Mouse (Mus musculus) ES-Bruce4 (cell line): ENCODE results near the gene Fgf18. TPM values are rescaled to one million over a fixed set of nuclear protein-coding genes. Genes with fewer than 3 reads are reported as not detected.

ENCODE experiments used
- H3K27ac ChIP-seq: 2 replicates; pipeline ENCODE4 v1.5.1; 2012; ENCODE audit warnings: low read length, inconsistent platforms; ENCODE audit not compliant: insufficient read depth
- H3K27me3 ChIP-seq: 2 replicates; pipeline ENCODE4 v1.6.1; 2012; ENCODE audit warnings: mild to moderate bottlenecking, low read length, inconsistent platforms; ENCODE audit not compliant: control insufficient read depth, poor library complexity, insufficient read depth, severe bottlenecking
- H3K36me3 ChIP-seq: 2 replicates; pipeline ENCODE4 v1.6.1; 2012; ENCODE audit warnings: inconsistent platforms, mild to moderate bottlenecking, low read length, moderate library complexity; ENCODE audit not compliant: control insufficient read depth, poor library complexity, insufficient read depth, severe bottlenecking
- H3K4me1 ChIP-seq: one replicate; pipeline ENCODE4 v1.8.1; 2011; ENCODE audit warnings: low read length; ENCODE audit not compliant: control insufficient read depth, insufficient read depth
- H3K4me3 ChIP-seq: 2 replicates; pipeline ENCODE4 v1.5.1; 2011; ENCODE audit warnings: low read depth, mild to moderate bottlenecking, low read length
- H3K9ac ChIP-seq: 2 replicates; pipeline ENCODE4 v1.6.1; 2012; ENCODE audit warnings: low read depth, mild to moderate bottlenecking, inconsistent platforms; ENCODE audit not compliant: poor library complexity, severe bottlenecking
- H3K9me3 ChIP-seq: replicated peaks from 2 replicates; pipeline ENCODE4 v1.6.1; 2012; ENCODE audit warnings: mild to moderate bottlenecking, low read length, inconsistent platforms; ENCODE audit not compliant: control insufficient read depth, poor library complexity, insufficient read depth, severe bottlenecking
- CTCF ChIP-seq: IDR thresholded peaks from one replicate; pipeline ENCODE4 v1.8.1; 2011; ENCODE audit warnings: low read depth, low read length
- EP300 ChIP-seq: IDR thresholded peaks from 2 replicates; pipeline ENCODE4 v1.6.1; 2011; ENCODE audit warnings: low read depth, low read length; ENCODE audit not compliant: insufficient read depth
- POLR2A ChIP-seq: IDR thresholded peaks from one replicate; pipeline ENCODE4 v1.8.1; 2011; ENCODE audit warnings: low read length; ENCODE audit not compliant: insufficient read depth
- polyA plus RNA-seq: library from polyadenylated mRNA; stranded (reverse); fragments of >200 nt; gene quantifications from 2 replicates; pipeline ENCODE4 v1.2.4, GENCODE M21; 2011; ENCODE audit warnings: low read depth; ENCODE audit not compliant: missing spikeins, insufficient read depth, insufficient read length

Gene Fgf18
- 0.82 and 1.4 TPM in 2 replicates for polyA plus RNA-seq

DNA sequence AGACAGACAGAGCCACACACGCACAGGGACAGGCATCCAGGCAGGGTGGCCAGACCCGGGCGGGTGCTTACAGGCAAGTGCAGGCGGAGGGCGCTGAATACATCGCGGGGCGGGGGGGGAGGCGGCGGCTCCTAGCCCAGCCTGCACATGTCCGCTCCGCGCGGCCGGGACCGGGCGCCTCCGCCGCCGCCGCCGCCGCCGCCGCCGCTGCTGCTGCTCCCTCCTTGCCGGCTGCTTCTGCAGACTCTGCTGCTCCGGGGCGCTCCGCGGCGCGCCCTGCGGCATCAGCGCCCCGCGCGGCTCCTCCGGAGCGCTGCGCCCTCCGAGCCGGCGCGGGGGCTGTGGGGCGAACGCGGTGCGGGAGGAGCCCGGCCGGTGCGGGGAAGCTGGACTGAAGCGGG, at the start of gene Fgf18:
Gene Fgf18, minus strand, starts transcription at position 230 of the 401 bp plus-strand sequence.
- H3K27me3 ChIP-seq: peaks cover 3% of the 10 kb centered on the region; the same call in 1 of the 2 replicates
- H3K4me1 ChIP-seq: no peaks in the 10 kb centered on the region
- no peak within 1 kb of the TSS for H3K27ac ChIP-seq

DNA sequence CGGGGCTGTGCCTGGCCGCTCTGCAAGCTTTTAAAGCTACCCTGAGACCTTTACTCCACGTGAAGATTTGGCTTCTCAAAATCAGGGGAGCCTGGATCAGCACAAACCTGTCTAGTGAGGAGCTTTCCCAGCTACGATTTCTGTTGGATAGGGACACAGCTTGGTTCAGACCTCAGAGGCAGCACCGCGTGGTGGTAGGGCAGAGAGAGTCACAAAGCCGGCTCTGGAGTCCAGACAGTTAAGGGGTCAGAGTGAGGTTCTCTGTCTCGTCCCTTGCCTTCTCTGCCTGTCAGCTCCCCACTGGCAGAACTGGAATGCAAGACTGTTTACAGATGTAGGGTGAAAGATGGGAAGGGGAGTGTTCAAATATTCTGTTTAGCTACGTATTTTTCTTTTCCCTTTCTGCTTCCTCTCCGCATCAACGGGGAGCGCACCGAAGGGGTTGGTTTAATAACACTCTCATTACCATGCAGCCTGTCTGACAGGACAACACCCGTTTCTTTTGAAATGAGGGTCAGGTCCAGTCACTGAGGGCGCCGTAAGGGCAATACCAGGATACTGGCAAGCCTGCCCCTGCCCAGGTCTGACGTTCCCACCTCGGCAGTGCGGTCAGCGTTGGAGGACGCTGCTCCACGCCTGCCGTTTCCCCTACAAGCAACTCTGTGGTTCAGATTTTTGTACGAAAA, 49.4 kb upstream of the Fgf18 start:
- Histone ChIP-seq H3K27me3 (peaks cover 40% of the 10 kb centered on the region), H3K9ac (no peak overlapping the region), H3K4me1 (no peaks in the 10 kb centered on the region), H3K36me3 (no peaks in the 10 kb centered on the region), H3K9me3 (peaks cover 15% of the 10 kb centered on the region), H3K4me3 (no peak overlapping the region), H3K27ac (no peak overlapping the region)
- TF ChIP-seq CTCF (no peak), EP300 (no peak), POLR2A (no peak)

More for the DNA sequence above, at the start of gene Fgf18:
- TF ChIP-seq EP300 (no peak), POLR2A (no peak), CTCF (no peak)
- Histone ChIP-seq H3K36me3 (peaks cover 20% of the 10 kb centered on the region), H3K4me3 (peak within 1 kb of the TSS; percentile 87), H3K9ac (peak within 1 kb of the TSS; percentile 69), H3K9me3 (no peaks in the 10 kb centered on the region)

DNA sequence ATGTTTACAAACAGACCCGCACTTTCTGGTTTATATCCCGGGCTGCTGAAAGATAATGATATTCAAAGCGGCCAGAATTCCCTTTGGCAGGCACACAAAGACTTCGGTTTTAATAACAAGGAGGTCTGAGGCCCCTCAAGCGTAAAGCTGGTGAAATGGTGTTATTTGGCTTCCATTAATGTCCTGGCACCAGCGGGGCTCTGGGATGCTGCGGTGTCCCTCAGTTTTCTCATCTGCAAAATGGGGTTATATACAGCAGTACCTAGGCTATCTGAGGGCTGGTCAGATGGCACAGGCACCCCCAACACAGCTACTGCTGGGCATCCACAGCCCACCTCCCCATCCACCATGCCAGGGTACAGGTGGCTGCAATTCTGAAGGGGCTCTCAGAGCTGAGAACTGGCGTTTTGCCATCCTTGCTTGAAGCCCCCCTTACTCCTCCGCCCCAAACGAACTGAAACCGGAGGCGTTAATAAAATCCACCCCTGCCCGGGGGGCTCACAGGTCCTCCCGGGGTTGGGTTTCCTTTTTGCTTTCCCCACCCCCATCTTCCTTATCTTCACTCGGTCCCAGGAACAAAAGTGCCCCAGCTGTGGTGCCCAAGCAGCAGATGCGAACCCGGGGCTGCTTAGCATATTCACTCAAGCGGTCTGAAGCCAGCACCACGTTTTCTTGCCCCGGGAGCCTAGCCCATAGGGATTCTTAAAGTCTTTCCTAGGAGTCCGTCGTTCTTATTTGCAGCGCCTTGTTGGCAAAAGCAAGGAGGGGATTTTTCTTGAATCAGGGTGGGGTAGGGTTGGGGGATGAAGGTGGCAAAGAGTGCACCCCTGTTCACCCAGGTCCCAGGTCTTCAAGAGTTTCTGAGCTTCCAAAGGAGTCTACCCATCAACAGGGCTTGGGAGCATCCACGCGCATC, 48.6 kb upstream of the Fgf18 start:
- no peaks in the 10 kb centered on the region for H3K36me3 ChIP-seq
- H3K4me1 ChIP-seq: no peaks in the 10 kb centered on the region
- no peak overlapping the region for H3K9ac ChIP-seq
- peaks cover 32% of the 10 kb centered on the region for H3K27me3 ChIP-seq
- no peak overlapping the region for H3K27ac ChIP-seq
- no peak for TF ChIP-seq POLR2A
- TF ChIP-seq CTCF: no peak
- TF ChIP-seq EP300: no peak
- H3K9me3 ChIP-seq: peaks cover 15% of the 10 kb centered on the region
- H3K4me3 ChIP-seq: no peak overlapping the region

DNA sequence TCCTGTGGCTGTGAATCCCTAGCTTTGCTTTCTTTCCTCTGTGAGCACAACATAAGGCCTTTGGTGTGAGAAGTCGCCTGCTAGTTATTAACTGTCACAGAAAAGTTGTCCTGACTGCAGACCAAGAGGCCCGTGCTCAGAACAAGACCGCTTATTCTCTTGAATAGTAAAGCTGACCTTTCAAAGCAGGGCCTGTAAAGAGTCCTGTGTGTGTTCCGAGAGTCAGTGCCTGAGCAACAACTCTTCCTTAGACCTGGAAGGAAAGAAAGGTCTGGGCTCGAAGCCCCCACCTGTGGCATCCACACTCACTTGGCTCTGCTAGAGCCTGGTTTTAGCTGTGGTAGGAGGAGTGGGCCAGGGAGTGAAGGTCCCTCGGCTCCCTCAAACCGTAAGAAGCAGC, 47.9 kb upstream of the Fgf18 start:
- Histone ChIP-seq H3K4me3 (no peak overlapping the region), H3K9ac (no peak overlapping the region), H3K27me3 (peaks cover 25% of the 10 kb centered on the region), H3K36me3 (no peaks in the 10 kb centered on the region), H3K4me1 (no peaks in the 10 kb centered on the region), H3K27ac (no peak overlapping the region), H3K9me3 (peaks cover 15% of the 10 kb centered on the region)
- no peak for TF ChIP-seq POLR2A

DNA sequence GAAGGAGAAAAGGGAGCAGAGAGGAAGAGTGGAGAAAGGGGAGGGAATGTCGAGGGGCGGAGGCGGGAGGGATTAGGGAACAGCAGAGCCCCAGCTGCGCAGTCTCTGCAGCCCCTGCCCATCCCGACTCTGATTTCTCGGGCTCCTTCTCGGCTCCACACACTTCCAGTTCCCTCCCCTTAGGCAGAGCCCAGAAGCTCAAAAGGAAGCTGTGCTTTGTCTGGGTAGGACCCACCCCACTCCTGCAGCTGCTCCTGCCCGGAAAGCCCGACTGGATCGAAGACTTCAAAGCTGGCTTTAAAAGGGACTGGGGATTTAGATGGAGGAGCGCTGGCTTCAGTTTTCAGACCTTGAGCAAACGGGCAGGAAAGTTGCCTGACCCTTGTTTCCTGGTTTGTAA, 46.5 kb upstream of the Fgf18 start:
- Histone ChIP-seq H3K4me3 (0 out of 2 replicates have a peak overlapping the region, but pooled peaks have one; percentile 13), H3K4me1 (no peaks in the 10 kb centered on the region), H3K36me3 (no peaks in the 10 kb centered on the region), H3K27me3 (peaks cover 17% of the 10 kb centered on the region), H3K27ac (no peak overlapping the region), H3K9me3 (peaks cover 15% of the 10 kb centered on the region), H3K9ac (no peak overlapping the region)
- TF ChIP-seq EP300 (0 out of 2 replicates have a peak, but pooled peaks have one; percentile 43), CTCF (no peak)

DNA sequence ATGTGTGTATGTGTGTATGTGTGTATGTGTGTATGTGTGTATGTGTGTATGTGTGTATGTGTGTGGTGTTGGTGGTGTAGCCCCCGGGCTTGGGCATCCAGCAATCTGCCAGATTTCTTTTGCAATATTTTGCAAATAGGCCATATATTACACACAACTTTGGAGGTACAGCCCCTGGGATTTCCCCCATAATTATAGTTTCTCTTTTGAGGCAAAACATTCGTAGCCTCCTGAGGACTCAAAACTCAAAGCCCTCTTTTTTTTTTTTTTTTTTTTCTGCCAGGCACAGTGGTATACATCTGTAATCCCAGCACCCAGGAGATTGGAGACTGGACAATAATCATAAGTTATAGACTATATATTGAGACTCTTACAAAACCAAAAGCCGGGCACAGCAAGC, 34.6 kb upstream of the Fgf18 start:
- Histone ChIP-seq H3K27me3 (0 out of 2 replicates have a peak, but pooled peaks cover 1% of the 10 kb centered on the region), H3K27ac (no peak overlapping the region), H3K4me1 (no peaks in the 10 kb centered on the region), H3K36me3 (no peaks in the 10 kb centered on the region), H3K4me3 (no peak overlapping the region), H3K9me3 (no peaks in the 10 kb centered on the region), H3K9ac (no peak overlapping the region)
- no peak for TF ChIP-seq CTCF
- no peak for TF ChIP-seq POLR2A
- TF ChIP-seq EP300: no peak
